Mouse (Mus musculus) hindlimb bud, embryonic 11.5 days (tissue): ENCODE data around the gene Mpst.

Experiments used
- DNase-seq: peaks from one replicate; pipeline ENCODE4 v3.0.0-alpha.2; 2012; ENCODE audit warnings: low read depth, low spot score; ENCODE audit errors: extremely low spot score

Gene Mpst

DNA sequence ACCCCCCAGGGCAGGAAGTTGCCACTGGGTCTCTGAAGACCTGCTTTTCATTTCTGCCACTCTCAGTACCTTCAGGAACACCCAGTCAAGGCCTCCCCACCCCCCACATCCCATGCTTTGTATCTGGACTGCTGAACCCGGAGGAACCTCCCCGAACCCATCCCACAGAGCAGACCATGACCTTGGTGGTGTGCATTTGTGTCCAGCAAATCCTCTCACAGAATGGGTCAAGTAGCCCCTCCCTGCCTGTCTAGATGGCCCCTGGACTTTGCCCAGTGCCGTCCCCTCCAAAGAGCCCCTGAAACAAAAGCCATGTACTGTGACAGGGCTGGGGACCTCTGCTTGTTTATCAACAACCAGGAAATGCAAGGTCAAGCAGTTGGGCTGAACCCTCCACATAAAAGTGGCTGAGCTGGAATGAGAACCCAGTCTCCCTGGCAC is 2.9 kb upstream of the Mpst start:
- no peak for DNase-seq

DNA sequence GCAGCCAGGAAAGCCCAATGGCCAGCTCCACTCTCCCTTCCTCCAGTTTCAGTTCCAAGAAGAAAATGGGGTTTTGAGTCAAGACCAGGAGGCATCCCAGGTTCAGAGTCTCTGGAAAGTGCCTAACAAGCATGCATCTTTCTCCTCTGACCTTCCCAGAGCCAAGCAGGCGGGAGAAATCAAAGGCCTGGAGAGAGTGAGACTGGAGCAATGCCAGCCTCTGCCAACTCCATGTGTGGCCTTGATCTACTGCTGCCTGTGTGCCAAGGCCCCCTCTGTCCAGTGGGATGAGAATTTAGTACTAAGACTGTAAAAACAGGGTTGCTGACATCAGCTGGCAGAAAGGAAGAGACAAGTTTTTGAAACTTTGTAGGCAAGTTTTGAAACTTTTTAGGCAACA is 2.3 kb upstream of the Mpst start:
- DNase-seq: no peak

DNA sequence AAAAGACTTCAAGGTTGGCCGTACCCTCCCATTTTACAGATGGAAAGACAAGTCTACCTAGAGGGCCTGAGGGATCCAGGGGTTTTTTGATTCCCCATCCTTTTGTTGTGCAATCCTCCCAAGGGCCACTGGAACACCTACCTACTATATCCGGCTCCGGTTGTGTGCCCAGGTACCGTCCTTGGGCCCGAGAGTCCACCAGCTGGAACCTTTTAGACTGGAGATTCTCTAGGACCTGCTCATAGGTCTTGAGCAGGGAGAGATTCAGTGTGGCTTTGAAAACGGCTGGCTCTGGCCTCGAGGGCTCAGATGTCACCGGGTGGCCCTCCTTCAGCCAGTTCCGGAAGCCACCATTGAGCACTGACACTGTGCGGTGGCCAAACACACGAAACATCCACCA is 1.1 kb upstream of the Mpst start:
- no peak for DNase-seq

DNA sequence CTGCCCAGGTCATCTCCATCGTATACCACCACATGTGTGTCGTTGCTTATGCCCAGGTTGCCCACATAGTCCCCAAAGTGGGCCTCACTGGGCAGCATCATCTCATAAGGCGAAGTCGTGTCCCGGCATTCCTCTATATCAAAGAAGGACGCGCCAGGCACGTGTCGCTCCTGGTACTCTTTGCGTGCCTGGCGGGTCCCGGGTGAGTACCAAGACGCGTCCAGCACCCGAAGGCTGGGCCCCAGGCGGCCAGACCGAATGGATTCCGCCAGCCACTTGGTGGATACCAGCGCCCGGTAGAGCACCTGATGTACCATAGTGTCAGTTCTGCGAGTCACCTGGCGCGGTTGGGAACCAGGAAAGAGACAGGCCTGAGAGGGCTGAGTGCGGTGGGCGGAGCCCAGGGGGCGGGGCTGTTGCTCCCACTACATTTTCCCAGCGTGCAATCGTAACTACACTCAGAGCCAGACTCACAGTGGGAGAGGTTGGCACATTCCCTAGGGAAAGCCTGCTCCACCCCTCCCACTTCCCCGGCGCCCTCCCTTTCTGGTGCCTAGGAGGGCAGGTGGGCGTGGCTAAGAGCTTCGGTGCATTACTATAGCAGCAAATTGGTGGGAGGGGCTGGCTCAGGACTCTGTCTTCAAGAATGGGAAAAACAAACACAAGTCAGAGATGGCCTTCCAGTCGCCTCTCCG is 552 bp upstream of the Mpst start, which contains the start of gene Tst:
Tst (minus strand) TSS at position 391 of the 695 bp plus-strand sequence.
- peak; percentile 33 for DNase-seq

DNA sequence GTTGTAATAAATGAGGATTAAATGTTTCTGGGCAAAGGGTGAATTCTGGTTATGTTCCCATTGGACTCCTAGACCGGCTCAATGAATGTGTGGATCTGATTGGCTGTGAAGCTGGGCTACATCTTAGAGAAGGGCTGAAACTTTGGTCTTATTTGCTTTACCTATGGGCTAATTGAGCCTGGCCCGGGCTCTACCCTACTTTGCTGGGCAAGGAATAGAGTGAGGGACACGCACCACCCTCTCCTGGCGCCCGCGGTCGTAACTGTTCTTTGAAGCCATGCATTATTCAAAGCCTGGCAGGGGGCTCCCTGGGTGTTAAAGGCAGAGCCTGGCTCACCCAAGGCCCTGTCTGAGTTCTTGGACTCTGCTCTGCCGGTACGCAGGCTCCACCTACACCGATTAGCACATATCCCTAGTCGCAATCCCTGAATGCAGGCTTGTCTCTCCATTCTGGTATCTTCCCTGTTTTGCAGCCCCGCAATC is 3.4 kb downstream of the Mpst start:
- no peak for DNase-seq

DNA sequence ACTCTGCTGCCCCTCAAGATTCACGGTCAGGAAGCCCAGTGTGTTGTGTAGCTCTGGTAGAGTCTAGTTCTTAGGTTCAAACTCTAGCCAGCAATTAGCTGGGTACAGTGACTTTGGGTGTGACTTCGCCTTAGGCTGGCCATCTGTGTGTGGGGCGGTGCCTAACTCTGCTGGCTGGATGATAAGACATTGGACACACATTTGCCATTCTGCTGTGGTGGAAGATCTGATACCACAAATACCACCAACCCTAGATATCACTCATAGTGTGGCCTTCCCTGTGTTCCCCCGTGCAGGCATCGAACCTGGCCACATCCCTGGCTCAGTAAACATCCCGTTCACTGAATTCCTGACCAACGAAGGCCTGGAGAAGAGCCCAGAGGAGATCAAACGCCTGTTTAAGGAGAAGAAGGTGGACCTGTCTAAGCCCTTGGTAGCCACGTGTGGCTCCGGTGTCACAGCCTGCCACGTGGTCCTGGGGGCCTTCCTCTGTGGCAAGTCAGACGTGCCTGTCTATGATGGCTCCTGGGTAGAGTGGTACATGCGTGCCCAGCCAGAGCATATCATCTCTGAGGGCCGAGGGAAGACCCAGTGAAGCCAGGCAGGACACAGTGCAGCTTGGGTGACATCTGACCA is 7.0 kb downstream of the Mpst start:
- DNase-seq: no peak

DNA sequence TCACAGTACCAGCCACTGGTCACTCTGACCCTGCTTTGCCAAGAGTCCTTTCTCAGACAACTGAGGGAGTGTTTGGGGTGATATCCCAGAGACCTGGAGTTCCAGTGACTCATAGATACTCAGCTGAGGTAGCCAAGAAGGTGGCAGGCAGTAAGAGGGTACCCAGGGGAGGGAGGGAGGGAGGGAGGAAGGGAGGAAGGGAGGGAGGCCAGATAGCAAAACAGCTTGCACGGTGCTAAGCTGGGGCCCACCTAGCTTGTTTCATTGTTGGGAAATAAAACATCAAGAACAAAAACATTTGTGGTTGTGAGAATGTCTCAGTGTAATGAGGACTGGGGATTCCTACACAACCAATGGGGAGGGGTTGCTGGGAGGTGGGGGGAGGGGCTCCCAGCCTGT is 7.5 kb downstream of the Mpst start:
- DNase-seq: no peak

DNA sequence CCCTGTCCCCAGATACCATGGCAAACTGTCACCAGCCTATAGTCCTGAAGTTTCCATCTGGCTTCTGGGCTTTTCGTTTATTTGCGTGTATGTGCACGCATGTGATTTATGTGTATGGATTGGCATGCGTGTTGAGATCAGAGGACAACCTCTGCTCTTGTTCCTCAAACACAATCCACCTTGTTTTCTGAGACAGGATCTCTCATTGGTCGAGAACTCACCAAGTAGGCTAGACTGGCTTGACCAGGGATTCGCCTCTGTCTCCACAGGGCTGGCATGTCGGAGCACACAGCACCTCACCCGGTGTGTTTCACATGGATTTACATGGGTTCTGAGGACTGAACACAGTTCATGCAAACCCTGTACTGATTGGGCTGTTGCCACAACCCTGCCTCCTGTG is 7.9 kb downstream of the Mpst start:
- no peak for DNase-seq

DNA sequence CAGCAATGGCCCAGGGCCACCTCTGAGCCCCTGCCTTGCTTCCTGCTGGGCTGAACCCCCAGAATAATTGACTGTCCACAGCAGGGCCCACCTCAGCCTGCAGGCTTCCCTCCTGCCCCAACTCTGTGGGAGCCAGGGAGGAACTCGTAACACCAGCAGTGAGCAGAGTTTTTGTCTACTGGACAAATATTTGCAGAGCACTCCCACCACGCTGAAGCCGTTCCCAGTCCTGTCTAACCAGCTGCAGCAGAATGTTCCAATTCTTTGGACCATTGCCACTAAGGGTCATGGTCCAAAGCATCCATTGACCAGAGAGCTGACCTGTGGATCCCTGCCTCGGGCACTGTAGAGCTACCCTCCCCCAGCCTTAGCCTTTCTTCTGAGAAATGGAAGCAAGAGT is 10.7 kb downstream of the Mpst start:
- DNase-seq: no peak

DNA sequence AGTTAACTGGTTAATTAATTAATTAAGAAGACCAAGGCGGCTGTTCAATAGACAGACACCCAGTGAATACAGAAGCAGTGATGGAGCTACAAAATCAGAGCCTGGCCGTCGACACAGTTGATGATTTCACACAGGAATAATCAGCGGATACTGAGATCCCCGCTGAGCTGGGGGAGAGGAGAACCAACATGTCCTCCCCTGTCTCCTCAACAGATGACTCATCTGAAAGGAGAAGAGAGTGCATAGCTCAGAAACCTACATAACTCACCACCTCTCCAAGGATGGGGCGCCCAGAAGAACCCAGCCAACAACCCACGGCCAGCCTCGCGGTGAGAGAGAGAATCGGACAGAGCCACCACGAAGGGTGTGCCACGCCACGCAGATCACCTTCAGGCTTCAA is 14.2 kb downstream of the Mpst start:
- DNase-seq: no peak

DNA sequence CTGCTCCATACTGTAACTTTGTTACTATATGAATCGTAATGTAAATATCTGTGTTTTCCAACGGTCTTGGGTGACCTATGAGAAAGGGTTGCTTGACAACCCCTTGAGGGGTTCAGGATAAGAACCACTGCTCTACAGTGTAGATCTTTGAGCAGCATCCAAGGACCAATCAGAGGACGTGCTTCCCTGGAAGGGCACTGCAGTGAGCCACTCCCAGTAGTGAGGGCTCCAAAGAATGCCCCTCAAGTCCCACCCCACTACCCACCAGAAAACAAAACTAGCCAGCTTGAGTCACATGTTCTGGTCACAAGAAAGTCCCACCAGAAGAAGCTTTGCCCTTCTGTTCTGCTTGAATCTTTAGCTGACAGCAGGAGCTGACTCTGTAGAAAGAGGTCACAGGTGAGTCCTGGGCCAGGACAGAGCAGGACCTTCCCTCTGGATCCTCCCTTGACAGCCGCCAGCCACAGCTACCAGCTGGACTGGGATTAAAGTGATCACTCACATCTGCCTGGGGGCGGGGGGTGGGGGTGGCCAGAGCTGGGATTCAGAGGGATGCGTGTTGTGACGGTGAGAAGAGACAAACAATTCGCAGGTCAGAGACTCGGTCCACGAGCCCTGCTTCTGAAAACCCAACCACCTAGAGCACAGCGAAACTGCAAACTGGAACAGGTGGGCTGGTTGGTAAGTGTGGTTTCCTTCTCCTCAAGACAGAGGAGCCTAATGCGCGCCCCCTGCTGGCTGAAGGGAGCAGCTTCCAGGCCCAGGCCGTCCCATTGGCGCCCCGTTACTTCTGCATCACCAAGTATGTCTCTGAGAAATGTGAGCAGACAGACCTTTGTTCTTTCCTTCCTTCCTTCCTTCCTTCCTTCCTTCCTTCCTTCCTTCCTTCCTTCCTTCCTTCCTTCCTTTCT is 16.1 kb downstream of the Mpst start:
- DNase-seq: no peak

DNA sequence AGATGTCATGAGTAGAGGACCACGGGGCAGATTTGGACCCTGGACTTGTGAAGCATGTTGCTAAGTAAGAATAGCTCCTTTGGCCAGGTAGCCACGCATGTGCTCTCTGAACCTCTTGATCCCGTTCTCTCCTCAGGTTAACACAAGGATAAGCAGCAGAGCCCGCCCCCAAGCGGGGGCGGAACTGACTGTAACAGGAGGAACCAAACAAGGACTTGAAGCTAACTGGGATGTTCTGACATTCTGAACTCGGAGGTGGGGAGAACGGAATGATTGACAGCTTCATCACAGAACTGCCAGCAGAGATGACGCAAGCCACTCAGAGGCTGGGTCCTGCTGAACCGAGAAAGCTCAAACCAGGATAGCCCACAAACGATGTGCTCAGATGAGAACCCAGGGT is 18.3 kb downstream of the Mpst start:
- no peak for DNase-seq

DNA sequence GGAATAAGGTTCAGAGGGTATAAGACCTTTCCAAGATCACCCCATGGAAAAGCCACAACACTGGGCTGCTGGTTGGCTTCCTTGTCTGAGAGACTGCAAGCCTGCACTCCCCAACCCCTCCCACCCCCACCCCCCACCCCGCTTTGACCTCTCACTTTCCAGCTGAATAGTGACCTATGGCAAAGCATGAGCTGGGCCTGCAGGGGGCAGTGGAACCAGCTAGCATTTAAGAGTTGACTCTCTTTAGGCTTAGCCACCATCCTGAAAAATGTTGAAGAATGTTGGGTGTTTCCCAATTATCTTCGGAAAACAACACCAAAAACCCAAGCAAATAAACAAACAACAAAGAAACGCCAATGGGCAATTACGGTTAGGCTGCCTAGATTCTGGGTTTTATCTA is 19.0 kb downstream of the Mpst start:
- DNase-seq: no peak

DNA sequence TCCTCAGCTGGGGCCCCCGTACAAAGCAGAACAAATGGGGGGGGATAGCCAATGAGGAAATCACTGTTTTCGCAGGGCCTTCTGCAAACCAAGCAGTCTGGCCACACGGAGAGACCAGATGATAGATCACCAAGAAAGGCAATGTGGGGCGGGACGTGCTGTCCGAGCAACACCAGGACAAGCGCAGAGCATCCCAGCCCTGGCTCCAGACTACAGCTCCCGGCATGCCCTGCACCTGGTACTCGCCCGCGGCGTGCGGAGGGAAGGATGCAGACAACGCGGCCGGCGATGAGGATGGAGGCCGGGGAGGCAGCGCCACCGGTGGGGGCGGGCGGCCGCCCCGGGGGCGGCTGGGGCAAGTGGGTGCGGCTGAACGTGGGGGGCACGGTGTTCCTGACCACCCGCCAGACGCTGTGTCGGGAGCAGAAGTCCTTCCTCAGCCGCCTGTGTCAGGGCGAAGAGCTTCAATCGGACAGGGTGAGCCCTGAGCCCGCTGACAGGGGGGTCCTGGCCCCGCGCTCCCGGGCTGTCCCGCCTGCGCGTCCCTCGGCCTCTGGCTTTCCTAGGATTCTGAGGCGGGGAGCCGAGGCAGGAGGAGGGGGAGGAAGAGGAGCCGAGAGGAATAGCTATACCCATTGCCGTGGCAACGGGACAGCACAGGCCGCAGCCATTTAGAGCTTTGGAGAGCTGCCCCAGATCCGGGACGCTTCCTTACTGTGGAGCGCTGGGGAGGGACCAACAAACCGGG is 22.3 kb downstream of the Mpst start, which contains the start of gene Kctd17:
Kctd17 (plus strand) TSS at position 174 of the 748 bp plus-strand sequence.
- DNase-seq: no peak

DNA sequence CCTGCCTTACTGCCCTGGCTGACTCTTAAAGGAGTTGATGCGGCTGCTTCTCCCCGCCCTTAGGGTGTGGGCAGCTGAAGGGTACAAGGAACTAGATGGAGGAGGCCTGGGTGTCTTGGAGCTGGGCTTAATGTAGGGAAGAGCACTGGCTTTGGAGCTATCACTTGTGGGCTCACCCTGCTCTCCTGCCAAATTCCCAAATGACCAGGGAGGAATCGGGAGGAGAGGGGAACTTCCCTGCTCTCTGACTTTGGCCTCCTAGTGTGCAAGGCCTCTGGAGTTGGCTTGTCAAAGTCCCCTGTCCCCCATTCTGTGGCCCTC is 22.9 kb downstream of the Mpst start:
- no peak for DNase-seq

DNA sequence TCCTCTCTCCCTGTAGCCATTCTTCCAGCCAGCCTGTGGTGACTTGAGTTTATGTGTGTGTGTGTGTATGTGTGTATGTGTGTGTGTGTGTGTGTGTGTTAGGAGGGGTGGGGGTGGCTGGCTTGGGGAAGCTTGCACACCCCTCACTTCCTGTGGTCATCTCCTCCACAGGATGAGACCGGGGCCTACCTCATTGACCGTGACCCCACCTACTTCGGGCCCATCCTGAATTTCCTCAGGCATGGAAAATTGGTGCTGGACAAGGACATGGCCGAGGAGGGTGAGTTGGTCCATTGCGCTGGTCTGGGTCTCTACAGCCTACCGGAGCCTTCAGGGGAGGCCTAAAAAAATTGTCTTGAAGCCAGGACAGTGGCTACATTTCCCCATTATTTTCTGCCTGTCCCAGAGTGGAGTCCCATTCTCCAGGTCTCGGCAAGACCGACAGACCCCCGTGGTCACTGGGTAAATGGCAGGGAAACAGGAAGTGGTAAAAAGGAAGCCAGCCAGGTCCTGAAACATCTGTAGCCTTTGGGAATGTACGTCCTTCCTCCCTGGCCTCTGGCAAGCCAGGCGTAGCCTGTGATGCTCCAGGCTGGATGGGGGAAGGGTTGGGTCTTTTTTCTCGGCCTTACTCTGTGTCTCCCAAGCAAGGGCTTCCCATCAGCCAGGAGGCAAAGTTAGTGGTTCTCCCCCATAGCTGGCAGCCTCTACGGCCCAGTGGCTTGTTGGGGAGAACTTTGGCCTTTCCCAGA is 23.8 kb downstream of the Mpst start:
- DNase-seq: no peak

DNA sequence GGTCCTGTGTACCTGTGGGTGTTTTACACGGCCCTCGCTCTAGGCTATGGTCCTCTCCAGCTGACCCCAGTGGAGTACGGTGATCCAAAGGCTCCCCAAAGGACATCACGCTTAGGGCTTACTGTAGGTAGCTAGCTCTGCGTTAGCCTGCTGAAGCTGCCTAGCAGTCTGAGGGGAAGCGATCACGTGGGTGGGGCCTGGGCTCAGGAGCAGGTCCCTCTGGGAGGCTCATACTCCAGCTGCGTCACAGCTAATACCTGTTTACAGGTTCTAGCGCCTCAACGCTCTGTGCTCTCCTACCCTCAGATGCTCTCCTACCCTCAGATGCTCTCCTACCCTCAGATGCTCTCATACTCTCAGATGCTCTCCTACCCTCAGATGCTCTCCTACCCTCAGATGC is 24.7 kb downstream of the Mpst start:
- DNase-seq: no peak

DNA sequence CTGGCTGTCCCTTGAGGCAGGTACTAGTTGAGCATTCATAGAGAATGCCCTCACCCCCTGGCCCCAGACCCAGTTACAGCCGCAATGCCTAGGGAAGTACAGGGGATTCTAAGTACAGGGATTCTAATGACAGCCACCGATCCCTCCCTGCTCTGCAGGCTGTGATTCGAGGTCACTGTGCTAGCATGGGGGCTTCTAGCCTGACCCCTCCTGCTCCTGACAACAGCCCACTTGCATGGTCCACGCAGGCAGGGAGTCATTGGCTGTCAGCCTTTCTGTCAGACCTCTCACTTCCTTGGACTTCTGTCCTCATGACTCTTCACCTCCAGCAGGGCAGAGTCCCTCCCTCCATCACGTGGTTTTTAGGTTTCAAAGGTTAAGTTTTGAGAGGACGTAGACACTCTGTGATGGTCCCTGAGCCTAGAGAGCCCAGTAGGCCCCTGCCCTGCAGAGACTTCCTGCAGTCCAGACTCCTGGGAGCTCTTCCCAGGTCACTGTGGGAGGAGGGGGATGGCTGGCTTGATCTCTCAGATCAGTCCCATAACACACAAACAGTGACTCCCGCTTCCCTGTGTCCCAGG is 25.4 kb downstream of the Mpst start:
- DNase-seq: no peak

DNA sequence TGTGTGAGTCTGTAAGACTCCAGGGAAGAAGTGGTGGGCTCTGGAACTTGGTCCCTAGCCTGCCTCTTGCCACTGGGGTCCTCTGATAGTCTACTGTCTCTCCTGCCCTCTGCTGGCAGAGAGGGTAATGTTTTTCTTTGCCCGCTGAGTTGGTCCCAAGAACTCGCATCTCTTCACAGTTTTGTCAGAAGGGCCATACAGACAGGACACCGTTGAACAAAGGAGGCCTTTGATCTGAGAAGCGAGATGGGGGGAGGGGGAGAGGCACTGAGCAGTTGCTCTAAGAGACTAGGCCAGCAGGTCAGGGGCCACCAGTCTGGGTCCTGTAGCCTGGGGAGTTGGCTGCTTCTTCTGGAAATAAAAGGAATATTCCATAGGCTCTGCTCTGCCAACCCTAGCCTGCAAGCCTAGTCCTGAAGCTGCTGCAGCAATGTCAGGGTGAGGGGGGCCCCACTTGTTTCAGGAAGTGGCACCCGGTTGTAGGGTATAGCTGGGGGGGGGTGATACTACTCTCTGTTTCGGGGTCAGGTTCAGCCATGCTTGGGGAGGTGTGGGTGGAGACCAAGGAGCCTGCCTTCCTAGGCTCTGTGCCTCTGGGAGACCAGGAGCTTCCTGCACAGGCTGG is 28.8 kb downstream of the Mpst start:
- DNase-seq: no peak

DNA sequence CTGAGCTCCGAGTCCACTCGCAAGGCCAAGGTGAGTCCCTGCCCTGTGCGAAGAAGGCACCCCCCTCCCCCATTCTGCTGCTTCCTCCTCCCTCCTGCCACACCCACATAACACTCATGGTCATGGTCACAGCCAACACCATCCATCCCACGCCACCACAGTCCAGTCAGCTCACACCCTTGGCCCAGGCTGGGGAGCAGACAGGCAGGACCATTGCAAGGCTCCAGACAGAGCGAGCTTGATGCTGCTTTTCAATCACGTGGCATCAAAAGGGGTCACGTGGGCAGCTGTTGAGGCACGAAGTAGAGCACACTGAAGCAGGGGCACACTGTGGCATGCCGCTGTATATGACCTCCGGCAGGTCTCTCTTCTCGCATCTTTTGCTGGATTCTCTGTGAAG is 29.5 kb downstream of the Mpst start:
- no peak for DNase-seq
